Mouse (Mus musculus): ENCODE results near the gene Pnpla7. TPM values are rescaled to one million over a fixed set of nuclear protein-coding genes. Genes with fewer than 3 reads are reported as not detected.

Pnpla7 gene
- total and polyA plus RNA-seq, 3 experiments = 8.8 to 11.3 TPM; not detected in 1

GRCm38 (mm10) chr2:25022678-25023077 lies 46.8 kb downstream of the Pnpla7 start:
- Histone ChIP-seq H3K4me1 (ENCODE audit: control insufficient read depth in 1 of 2, insufficient read depth in 2 of 2, low read length in 2 of 2) (no peaks in the 10 kb centered on the region), H3K79me2 (ENCODE audit: control insufficient read depth, insufficient read depth, low read length, poor library complexity) (no peaks in the 10 kb centered on the region), H3K4me3 (ENCODE audit: control insufficient read depth in 1 of 2, insufficient read depth in 1 of 2, low read depth in 2 of 2, low read length in 2 of 2) (no peak overlapping the region), H3K27me3 (ENCODE audit: control insufficient read depth in 1 of 2, insufficient read depth in 2 of 2, low read length in 2 of 2) (no peaks in the 10 kb centered on the region), H3K36me3 (ENCODE audit: control insufficient read depth in 1 of 2, insufficient read depth in 2 of 2, low read length in 2 of 2) (no peaks in the 10 kb centered on the region), H3K9me3 (replicated peaks; ENCODE audit: insufficient read depth, low read length) (no peaks in the 10 kb centered on the region), H3K27ac (ENCODE audit: control insufficient read depth, low read depth, low read length) (no peak overlapping the region), H3K9ac (ENCODE audit: control insufficient read depth, low read depth, low read length, poor library complexity, severe bottlenecking) (no peak overlapping the region)
- TF ChIP-seq EP300 (IDR thresholded peaks at IDR 0.05; ENCODE audit: low read depth in 1 of 2, low read length in 2 of 2) = no peak
- peak; percentile 67 for TF ChIP-seq SMC3 (IDR thresholded peaks at IDR 0.05; ENCODE audit: low read depth, low read length)
- TF ChIP-seq RAD21 (IDR thresholded peaks at IDR 0.05; ENCODE audit: low read depth, low read length) = peak; percentile 50
- TF ChIP-seq CTCF (IDR thresholded peaks at IDR 0.05 in 2 of 3, conservative IDR thresholded peaks at IDR 0.05 in 1 of 3; ENCODE audit: control insufficient read depth in 1 of 3, insufficient read depth in 1 of 3, low read depth in 2 of 3, low read length in 3 of 3, poor library complexity in 1 of 3, severe bottlenecking in 1 of 3) = peak; percentile 28 to 65 (median 36)
- 0 out of 2 replicates have a peak, but pooled peaks have one; percentile 23 for TF ChIP-seq SIN3A (IDR thresholded peaks at IDR 0.05; ENCODE audit: low read length)
- TF ChIP-seq ZNF384 (IDR thresholded peaks at IDR 0.05; ENCODE audit: low read depth, low read length) = peak; percentile 72
- no peak for TF ChIP-seq BHLHE40 (IDR thresholded peaks at IDR 0.05; ENCODE audit: borderline replicate concordance, low read depth, low read length)
- peak; percentile 81 for TF ChIP-seq MYC (IDR thresholded peaks at IDR 0.05; ENCODE audit: low read depth, low read length)
- peak; percentile 37 for TF ChIP-seq ZC3H11A (IDR thresholded peaks at IDR 0.05; ENCODE audit: low read depth, low read length)
- peak; percentile 56 for DNase-seq (ENCODE audit: low read depth, low spot score)

- DNase-seq (ENCODE audit: low read depth, low spot score) = no peak
- no peaks in the 10 kb centered on the region for H3K36me3 ChIP-seq (ENCODE audit: control insufficient read depth in 1 of 2, insufficient read depth in 2 of 2, low read length in 2 of 2)
- H3K9ac ChIP-seq (ENCODE audit: control insufficient read depth, low read depth, low read length, poor library complexity, severe bottlenecking) = no peak overlapping the region
These were observed 49.3 kb downstream of the Pnpla7 start for GRCm38 (mm10) chr2:25025109-25025508.

GRCm38 (mm10) chr2:25034994-25035393 lies 59.2 kb downstream of the Pnpla7 start:
- Histone ChIP-seq H3K27ac (ENCODE audit: control insufficient read depth, low read depth, low read length) (no peak overlapping the region), H3K4me3 (ENCODE audit: control insufficient read depth in 1 of 2, insufficient read depth in 1 of 2, low read depth in 2 of 2, low read length in 2 of 2) (no peak overlapping the region), H3K79me2 (ENCODE audit: control insufficient read depth, insufficient read depth, low read length, poor library complexity) (no peaks in the 10 kb centered on the region), H3K9me3 (replicated peaks; ENCODE audit: insufficient read depth, low read length) (no peaks in the 10 kb centered on the region), H3K9ac (ENCODE audit: control insufficient read depth, low read depth, low read length, poor library complexity, severe bottlenecking) (no peak overlapping the region), H3K36me3 (ENCODE audit: control insufficient read depth in 1 of 2, insufficient read depth in 2 of 2, low read length in 2 of 2) (no peaks in the 10 kb centered on the region), H3K4me1 (ENCODE audit: control insufficient read depth in 1 of 2, insufficient read depth in 2 of 2, low read length in 2 of 2) (no peaks in the 10 kb centered on the region), H3K27me3 (ENCODE audit: control insufficient read depth in 1 of 2, insufficient read depth in 2 of 2, low read length in 2 of 2) (no peaks in the 10 kb centered on the region)
- no peak for DNase-seq (ENCODE audit: low read depth, low spot score)
- TF ChIP-seq MXI1 (IDR thresholded peaks at IDR 0.05; ENCODE audit: low read depth, low read length) = no peak
- no peak for TF ChIP-seq RCOR1 (IDR thresholded peaks at IDR 0.05; ENCODE audit: low read depth, low read length)

More at GRCm38 (mm10) chr2:25025109-25025508, 49.3 kb downstream of the Pnpla7 start:
- Histone ChIP-seq H3K27me3 (ENCODE audit: control insufficient read depth in 1 of 2, insufficient read depth in 2 of 2, low read length in 2 of 2) (no peaks in the 10 kb centered on the region), H3K4me3 (ENCODE audit: control insufficient read depth in 1 of 2, insufficient read depth in 1 of 2, low read depth in 2 of 2, low read length in 2 of 2) (no peak overlapping the region), H3K4me1 (ENCODE audit: control insufficient read depth in 1 of 2, insufficient read depth in 2 of 2, low read length in 2 of 2) (no peaks in the 10 kb centered on the region), H3K9me3 (replicated peaks; ENCODE audit: insufficient read depth, low read length) (no peaks in the 10 kb centered on the region), H3K27ac (ENCODE audit: control insufficient read depth, low read depth, low read length) (no peak overlapping the region), H3K79me2 (ENCODE audit: control insufficient read depth, insufficient read depth, low read length, poor library complexity) (no peaks in the 10 kb centered on the region)
- TF ChIP-seq GABPA (IDR thresholded peaks at IDR 0.05; ENCODE audit: low read depth, low read length) (no peak), SIN3A (IDR thresholded peaks at IDR 0.05; ENCODE audit: low read length) (no peak), EP300 (IDR thresholded peaks at IDR 0.05; ENCODE audit: low read depth in 1 of 2, low read length in 2 of 2) (no peak), NRF1 (IDR thresholded peaks at IDR 0.05; ENCODE audit: insufficient read depth, low read depth, low read length, poor library complexity, severe bottlenecking) (no peak), POLR2A (IDR thresholded peaks at IDR 0.05; ENCODE audit: control insufficient read depth in 1 of 2, insufficient read depth in 1 of 2, low read depth in 1 of 2, low read length in 2 of 2, poor library complexity in 1 of 2) (no peak), SMC3 (IDR thresholded peaks at IDR 0.05; ENCODE audit: low read depth, low read length) (no peak), USF1 (IDR thresholded peaks at IDR 0.05; ENCODE audit: low read depth, low read length) (peak; percentile 54), POLR2AphosphoS2 (IDR thresholded peaks at IDR 0.05; ENCODE audit: low read length) (no peak), MAZ (IDR thresholded peaks at IDR 0.05; ENCODE audit: low read depth, low read length) (no peak)

Measured in MEL (cell line).